Mouse (Mus musculus) NIH3T3 (cell line): ENCODE data around the gene Erc1.

ENCODE experiments used
- DNase-seq: peaks from one replicate; pipeline ENCODE4 v3.0.0-alpha.2; 2012; ENCODE audit warnings: low read depth

Erc1 gene

GRCm38 (mm10) chr6:119808726-119809505 is 39.1 kb downstream of the Erc1 start:
- DNase-seq = no peak

DNA sequence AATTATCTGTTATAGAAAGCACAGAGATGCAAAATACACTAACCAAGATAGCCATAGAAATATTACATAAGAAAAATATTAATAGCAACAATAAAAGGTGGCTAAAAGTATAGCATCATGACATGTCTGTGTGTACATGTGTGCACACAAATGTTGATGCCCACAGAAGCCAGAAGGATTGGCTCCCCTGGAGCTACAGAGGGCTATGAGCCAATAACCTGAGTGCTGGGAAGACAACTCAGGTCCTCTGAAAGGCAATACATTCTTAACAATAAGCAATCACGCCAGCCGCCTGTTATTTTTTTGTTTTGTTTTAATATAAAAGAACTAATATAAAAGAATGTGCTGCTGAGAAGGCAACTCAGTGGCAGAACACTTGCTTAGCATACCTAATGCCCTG is 44.7 kb downstream of the Erc1 start:
- DNase-seq = no peak

- no peak for DNase-seq
Measured at GRCm38 (mm10) chr6:119796911-119797486, 51.0 kb downstream of the Erc1 start.

DNA sequence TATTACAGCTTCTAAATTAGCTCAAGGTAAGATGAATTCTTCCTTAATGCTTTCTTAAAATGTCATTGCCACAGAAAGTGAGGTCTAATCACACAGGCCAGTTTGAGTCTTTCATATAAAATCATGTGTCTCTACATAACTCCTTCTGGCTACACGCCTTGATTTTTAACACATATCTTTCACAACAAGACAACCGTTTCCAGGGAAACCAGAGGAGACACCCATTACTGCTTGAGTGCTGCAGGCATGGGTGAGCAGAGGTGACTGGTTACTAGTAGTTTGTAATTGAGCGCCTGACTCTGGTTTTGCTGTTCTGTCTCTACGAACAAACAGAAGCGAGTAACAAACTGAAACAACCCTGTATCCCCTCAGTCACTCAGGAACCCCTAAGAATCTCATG is 51.7 kb downstream of the Erc1 start:
- peak; percentile 47 for DNase-seq

- DNase-seq = peak; percentile 87
Measured at GRCm38 (mm10) chr6:119792562-119792961, 55.4 kb downstream of the Erc1 start.

DNA sequence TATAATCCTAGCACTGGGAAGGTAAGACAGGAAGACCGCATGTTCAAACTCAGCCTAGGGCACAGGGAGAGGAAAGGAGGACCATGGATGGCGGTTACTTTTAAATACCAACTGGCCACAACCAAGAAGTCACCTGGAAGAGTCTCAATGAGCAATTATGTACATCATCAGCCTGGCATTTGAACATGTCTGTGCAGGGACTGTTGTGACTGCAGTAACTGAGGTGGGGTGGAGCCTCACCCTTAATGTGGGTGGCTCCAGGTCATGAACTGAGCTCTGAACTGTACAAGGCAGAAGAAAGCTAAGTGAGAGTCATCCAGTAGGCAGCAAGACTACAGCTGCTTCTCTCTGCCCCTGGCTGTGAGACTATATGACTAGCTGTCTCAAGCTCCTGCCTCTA is 65.6 kb downstream of the Erc1 start:
- DNase-seq = no peak

- no peak for DNase-seq
Measured at GRCm38 (mm10) chr6:119781109-119781508, 66.9 kb downstream of the Erc1 start.

DNA sequence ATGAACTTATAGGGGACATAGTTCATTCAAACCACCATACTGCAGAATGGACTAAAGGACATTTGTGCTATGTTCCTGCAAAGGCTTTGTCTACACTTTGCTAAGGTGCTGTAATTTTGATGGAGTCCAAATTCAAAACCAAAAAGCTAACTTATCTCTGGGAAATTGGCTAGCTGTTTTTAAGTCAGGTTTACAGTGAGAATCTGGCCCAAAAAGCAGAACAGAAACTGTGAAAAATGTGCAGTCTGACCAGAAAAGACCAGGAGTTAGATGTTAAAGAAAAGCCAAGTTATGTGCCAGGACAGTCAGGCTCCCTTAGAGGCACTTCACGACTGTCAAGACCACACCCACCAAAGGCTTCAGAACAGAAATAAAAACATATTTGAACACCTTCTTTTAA is 79.2 kb downstream of the Erc1 start:
- no peak for DNase-seq

DNA sequence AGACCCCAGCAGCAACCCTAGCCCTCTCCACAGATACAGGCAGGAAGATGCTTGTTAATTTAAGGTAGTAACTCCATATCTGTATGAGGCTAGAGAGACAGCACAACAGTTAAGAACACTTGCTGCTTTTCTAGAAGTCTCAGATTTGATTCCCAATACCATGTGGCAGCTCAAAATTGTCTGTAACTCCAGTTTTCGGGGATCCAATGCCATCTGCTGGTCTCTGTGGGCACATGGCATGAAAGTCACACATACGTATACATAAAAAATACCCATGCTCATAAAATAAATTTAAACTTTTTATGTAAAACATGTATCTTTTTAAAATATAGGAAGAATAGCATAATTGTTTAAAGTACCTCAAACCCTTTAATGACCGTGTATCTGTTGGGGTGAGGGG is 83.6 kb downstream of the Erc1 start:
- DNase-seq = peak; percentile 28

DNA sequence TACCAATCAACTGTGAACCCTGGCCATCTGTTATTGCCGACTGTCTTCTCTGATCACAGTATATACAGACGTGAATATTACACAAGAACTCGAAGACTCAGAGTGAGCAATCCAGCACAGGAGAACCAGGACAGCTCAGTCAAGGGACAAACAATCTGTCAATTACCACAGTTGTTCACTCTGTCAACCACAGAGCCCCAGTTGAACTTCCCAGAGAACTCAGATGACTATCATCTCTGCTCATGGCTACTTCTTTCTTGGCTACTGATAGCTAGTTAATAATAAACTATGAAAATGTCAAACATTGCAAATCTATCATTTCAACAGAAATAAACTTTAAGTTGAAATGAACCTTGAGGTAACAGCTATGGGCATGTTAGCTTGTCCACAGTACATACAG is 88.1 kb downstream of the Erc1 start:
- no peak for DNase-seq

DNA sequence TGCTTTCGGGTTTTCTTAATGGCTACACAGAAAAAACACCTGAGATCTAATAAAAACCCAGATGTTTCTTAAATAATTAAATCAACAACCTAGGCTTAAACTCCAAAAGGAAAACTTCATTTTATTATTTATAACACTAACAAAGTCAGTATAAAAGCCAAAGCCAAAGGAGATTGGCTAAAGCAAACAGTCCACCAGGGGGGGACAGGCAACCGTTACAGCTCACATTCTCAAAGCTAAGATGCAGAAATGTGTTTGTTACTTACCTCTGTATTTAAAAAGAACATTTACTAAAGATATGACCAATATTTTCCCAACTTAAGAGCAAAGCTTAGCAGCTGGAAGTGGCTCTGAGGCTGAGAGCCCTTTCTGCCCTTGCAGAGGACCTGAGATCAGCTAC is 89.5 kb downstream of the Erc1 start:
- peak; percentile 29 for DNase-seq

GRCm38 (mm10) chr6:119757796-119758195 is 90.2 kb downstream of the Erc1 start:
- DNase-seq = no peak

DNA sequence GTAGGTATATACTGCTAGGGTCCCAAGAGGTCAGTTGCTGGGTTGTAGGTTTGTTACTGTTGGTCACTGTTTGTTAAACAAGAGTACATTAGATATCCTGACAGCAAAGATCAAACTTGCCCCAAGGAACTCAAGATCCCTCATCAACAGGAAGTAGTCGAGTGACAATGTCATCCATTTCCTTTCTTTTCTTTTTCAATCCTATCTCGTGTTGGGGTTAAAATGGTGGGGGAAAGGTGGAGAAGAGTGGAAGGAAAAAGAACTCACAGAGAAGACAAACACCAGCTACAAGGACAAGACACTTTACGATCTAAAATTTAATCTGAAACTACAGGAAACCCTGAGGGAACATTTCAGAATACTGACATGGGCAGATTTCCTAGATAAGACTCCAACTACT is 92.1 kb downstream of the Erc1 start:
- no peak for DNase-seq

GRCm38 (mm10) chr6:119749093-119749635 is 98.8 kb downstream of the Erc1 start:
- DNase-seq = no peak

GRCm38 (mm10) chr6:119741861-119742260 is 106.1 kb downstream of the Erc1 start:
- peak; percentile 20 for DNase-seq

DNA sequence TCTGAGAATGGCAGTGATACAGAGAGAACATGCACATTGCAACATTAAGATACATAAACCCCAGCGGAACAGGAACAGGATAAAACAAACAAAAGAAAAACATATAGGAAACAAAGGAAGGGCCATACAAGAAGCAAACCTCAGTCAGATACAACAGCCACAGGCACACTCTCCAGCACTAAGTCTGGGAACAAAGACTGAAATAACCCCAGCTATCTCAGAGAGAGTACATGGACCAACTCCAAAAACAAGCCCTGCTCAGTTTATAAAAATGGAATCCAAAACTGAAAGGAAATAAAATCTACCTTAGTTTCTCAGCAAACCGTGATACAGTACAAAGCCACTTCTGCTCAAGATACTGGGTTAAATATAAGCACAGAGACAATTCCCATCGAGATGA is 107.4 kb downstream of the Erc1 start:
- no peak for DNase-seq

DNA sequence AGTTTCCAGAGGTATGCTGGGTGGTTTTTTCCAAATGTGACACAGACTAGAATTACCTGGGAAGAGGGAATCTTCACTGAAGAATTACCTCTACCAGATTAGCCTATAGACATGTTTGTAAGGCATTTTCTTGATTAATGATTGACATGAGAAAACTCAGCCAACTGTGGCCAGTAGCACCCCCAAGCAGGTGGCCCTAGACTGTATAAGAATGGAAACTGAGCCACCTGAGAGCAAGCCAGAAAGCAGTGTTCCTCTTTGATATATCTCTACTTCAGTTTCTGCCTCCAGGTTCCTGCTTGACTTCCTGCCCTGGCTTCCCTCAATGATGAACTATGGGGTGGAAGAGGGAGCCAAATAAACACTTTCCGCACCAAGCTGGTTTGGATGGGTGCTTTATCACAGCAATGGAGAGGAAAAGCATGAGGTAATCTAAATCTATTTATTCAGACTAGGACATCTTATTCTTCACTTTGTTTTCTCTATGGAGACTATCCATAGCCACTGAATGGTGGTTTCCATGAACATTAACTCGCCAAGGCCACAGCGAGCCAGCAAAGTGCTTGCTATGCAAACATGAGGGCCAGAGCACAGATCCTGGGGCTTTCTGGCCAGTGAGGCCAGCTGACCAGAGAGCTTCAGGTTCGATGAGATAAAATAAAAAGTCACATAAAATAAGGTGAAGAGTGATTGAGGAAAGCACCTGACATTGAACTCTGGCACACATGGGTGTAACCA is 109.2 kb downstream of the Erc1 start:
- DNase-seq = no peak

- DNase-seq = no peak
Measured at GRCm38 (mm10) chr6:119737716-119738115, 110.3 kb downstream of the Erc1 start.

- no peak for DNase-seq
Measured at GRCm38 (mm10) chr6:119735937-119736336, 112.0 kb downstream of the Erc1 start.

- no peak for DNase-seq
Measured at GRCm38 (mm10) chr6:119731155-119731554, 116.8 kb downstream of the Erc1 start.

DNA sequence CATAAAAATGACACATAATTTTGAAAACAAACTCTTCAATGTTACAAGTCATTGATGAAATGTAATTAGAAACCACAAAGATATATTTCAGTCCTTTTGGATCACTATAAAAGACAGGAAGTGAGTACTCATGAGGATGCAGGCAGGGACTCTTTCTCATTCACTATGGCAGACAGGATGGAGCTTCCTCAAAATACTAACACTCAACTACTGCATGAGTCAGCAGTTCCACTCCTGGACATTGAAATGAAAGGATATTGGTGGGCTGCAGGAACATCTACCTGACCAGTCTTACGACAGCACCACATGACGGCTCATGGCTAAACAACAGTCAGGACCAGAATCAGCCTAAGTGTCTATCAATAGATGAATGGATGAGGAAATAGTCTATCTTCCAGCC is 132.7 kb downstream of the Erc1 start:
- no peak for DNase-seq

- peak; percentile 66 for DNase-seq
Measured at GRCm38 (mm10) chr6:119713961-119714360, 134.0 kb downstream of the Erc1 start.

DNA sequence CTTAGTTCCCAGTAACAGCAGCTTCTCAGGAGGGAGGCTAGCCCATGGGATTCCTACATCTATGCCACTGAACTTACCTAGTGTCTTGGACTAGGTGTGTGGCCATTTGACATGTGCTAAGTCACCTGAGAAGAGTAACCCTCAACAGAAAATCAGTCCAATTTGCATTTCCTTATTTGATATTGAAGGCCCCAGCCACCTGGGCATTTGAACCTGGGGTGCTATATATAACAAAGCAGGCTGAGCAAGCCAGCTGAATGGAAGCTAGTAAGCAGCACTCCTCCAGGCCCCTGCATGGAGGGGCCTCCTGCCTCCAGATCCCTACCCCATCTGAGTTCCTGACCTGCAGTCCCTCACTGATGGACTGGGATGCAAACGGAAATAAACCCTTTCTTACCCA is 135.5 kb downstream of the Erc1 start:
- no peak for DNase-seq
